Mouse (Mus musculus): ENCODE measurements around the gene Traf3.

Traf3 gene

GRCm38 (mm10) chr12:111250116-111250515 is 83.9 kb downstream of the Traf3 start:
- DNase-seq (ENCODE audit: low spot score in 2 of 2): no peak

DNA sequence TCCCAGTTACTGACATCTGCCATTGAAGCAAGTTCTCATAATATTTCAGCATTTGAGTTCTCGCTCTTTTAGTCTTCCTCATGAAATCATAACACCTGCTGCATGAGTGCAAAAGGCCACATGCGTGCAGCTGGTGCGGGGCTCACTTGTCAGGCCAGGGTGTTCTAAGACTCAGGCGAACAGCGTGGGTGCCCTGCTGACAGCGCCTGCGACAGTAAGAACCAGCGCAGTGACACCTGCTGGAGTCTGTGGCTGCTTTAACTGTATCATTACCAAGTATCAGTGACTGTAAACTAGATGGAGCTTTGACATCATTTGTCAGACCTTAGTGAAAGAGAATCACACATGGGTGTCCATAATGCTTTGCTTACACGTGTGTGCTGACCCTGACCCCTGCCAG is 85.1 kb downstream of the Traf3 start:
- peak in 1 of 2 experiments; percentile 17 for DNase-seq (ENCODE audit: low spot score in 2 of 2)

DNA sequence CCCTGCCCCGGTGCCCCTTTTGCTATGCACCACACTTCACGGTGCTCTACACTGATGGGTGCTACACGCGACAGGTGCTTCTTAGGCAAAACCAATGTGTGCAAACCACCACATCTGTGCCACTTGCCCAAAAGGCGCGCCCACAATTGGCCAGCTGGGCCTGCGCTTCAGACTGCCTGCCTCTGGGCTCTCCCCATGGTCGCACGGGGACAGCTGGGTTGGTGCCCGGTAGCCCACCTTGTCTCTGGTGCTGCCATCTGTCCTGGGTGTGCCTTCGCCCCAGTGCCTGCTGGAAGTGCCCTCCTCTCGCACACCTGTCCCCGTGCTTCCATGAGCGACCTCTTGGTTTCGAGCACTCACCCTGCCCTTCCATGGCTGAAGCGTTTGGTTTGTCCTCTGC is 97.5 kb downstream of the Traf3 start:
- no peak for DNase-seq (ENCODE audit: low spot score in 2 of 2)

- no peak for DNase-seq (ENCODE audit: low spot score in 2 of 2)
Observed at GRCm38 (mm10) chr12:111265212-111265611, 99.0 kb downstream of the Traf3 start.

- no peak for DNase-seq (ENCODE audit: low spot score in 2 of 2)
Observed at GRCm38 (mm10) chr12:111266592-111266991, 100.4 kb downstream of the Traf3 start.

DNA sequence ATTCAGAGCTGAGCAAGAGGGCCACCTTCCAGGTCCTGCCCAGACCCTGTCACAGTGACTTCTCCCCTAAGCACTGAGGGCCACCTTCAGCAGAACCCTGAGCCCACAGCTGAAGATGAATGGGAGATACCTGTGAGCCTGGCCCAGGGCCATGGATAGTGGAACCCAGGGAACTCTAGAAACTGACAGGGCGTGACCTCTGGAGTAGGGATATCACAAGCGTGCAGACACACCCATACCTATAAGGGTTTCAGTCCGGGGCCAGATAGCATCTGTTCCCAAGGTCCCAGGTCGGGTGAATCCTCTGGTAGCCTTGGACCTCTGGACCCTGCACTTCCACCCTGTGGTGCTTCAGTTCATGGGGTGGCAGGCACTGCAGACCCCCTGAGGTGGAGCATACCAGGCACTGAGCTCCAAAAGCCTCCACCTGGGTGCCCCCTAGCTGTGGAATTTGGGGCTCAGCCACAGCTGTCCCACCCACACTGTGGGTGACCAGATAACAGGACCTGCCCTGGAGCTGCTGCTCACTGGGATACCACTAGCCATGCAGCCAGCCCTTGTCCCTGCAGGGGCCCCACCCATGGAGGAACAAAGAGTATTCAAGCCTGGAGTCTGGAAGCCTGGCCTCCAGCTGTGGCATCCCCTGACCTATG is 101.6 kb downstream of the Traf3 start:
- DNase-seq (ENCODE audit: low spot score in 2 of 2): no peak

GRCm38 (mm10) chr12:111270629-111271277 is 104.6 kb downstream of the Traf3 start, which contains the start of gene Amn:
Gene Amn, plus strand, starts transcription at chr12:111271095.
- no peak for DNase-seq (ENCODE audit: low spot score in 2 of 2)

DNA sequence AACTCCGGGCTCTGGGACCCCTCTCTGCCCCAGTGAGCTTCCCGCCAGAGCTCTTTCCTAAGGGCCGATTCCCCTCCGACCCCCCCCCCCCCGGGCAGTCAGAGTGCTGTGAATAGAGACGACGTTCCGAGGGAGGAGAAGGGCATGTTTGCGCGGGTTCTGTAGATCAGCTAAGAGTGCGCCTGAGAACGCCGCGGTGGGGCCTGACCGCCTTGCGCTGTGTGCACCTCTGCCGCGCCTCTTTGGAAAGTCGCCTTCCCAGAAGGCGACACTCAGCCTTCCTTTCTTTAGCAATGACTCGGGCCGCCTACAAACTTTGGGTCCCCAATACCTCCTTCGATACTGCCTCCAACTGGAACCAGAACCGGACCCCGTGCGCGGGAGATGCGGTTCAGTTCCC is 105.2 kb downstream of the Traf3 start:
- DNase-seq (ENCODE audit: low spot score in 2 of 2): no peak

GRCm38 (mm10) chr12:111271966-111272365 is 105.8 kb downstream of the Traf3 start:
- DNase-seq (ENCODE audit: low spot score in 2 of 2): no peak

DNA sequence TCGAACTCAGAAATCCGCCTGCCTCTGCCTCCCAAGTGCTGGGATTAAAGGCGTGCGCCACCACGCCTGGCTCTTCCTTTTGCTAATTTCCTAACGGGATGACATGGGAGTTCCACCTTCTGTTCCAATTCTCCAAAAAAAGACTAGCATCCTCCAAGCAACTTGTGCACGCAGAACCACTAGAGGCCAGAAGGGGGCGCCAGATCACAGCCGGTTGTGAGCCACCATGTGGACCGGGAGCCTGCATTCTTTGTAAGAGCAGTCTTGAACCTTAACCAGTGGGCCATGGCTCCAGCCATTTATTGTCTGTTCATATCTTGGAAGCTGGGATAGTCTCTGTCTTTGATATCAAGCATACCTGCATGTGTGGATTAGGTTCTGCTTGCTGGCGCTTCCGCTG is 106.2 kb downstream of the Traf3 start:
- peak; percentile 25 to 72 for DNase-seq (ENCODE audit: low spot score in 2 of 2)

- DNase-seq (ENCODE audit: low spot score in 2 of 2): no peak
Observed at GRCm38 (mm10) chr12:111274006-111274405, 107.8 kb downstream of the Traf3 start.

- DNase-seq (ENCODE audit: low spot score in 2 of 2): no peak
Observed at GRCm38 (mm10) chr12:111274447-111275149, 108.4 kb downstream of the Traf3 start.

DNA sequence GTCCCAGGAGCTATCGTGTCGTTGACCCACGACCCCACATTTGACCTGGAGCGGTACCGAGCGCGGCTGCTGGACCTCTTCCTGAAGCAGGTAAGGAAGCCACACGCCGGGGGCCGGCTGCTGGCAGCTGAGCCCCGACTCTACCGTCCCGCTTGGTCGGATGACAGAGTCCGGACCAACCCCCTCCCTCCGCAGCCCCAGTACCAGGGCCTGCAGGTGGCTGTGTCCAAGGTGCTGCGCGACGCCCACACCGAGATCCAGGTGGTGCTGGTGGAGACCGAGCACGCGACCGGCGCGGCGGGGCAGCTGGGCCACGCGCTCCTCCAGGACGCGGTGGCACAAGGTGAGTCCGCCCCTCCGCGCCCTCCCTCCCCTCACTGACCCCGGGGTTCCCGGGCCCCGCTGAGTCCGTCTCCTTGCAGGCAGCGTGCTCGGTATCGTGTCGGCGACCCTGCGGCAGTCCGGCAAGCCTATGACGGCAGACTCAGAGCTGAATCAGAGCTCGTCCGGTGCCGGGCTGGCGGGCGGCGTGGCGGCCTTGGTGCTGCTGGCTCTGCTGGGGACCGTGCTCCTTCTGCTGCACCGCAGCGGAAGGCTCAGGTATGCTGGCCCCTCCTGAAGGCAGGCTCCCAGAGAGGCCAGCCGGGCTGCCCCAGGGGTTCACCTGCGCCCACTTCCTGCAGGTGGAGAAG is 109.1 kb downstream of the Traf3 start:
- DNase-seq (ENCODE audit: low spot score in 2 of 2): peak in 1 of 2 experiments; percentile 19

DNA sequence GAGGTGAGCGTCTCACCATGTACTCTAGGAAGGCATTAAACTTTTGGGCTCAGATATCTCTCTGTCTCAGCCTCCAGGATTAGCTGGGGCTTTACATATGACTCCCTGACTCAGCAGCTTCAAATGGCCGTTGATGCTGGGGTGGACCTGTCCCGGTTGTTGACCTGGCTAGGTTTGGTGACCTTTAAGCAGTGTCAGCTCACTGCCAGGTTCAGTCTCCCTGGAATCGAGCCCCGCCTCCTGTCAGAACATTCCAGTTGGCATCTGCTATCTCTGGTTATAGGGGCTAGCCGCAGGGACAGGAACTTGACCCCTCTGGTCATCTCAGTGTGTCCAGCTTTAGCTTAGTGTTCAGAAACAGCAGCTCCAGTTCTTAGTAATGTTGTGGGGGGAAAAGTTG is 110.2 kb downstream of the Traf3 start:
- no peak for DNase-seq (ENCODE audit: low spot score in 2 of 2)

DNA sequence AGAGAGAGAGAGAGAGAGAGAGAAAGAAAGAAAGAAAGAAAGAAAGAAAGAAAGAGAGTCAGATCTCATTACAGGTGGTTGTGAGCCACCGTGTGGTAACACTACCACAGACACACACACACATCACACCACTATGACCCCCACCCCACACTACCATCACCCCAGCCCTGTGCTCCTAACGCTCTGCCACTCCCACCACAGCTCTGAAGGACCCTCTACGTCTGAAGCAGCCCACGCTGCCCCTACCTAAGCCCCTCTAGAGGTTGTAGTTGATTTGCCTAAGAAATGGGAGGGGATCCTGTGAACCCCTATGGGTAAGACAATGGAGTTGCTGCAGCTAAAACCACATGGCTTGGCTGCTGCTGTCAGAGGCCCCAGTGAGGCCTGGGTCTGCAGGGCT is 117.4 kb downstream of the Traf3 start:
- no peak for DNase-seq (ENCODE audit: low spot score in 2 of 2)

GRCm38 (mm10) chr12:111284532-111284931 is 118.4 kb downstream of the Traf3 start:
- no peak for DNase-seq (ENCODE audit: low spot score in 2 of 2)

- no peak for DNase-seq (ENCODE audit: low spot score in 2 of 2)
Observed at GRCm38 (mm10) chr12:111293025-111293424, 126.9 kb downstream of the Traf3 start.

GRCm38 (mm10) chr12:111301322-111302017 is 135.3 kb downstream of the Traf3 start:
- no peak for DNase-seq (ENCODE audit: low spot score in 2 of 2)

DNA sequence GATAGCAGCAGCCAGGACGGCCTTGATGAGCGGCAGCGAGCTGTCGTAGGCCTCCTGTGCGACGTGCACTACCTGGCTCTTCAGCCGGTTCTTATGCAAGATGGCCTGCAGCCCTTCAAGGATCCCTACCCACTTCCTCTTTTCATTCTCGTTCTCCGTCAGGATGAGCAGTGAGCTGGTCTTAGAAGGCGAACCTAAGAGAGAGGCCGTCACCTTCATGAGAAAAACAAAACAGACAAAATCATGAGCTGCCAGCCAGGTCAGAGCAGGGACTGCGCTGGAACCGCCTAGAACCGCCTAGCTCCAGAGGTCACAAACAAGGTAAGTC is 135.8 kb downstream of the Traf3 start:
- no peak for DNase-seq (ENCODE audit: low spot score in 2 of 2)

DNA sequence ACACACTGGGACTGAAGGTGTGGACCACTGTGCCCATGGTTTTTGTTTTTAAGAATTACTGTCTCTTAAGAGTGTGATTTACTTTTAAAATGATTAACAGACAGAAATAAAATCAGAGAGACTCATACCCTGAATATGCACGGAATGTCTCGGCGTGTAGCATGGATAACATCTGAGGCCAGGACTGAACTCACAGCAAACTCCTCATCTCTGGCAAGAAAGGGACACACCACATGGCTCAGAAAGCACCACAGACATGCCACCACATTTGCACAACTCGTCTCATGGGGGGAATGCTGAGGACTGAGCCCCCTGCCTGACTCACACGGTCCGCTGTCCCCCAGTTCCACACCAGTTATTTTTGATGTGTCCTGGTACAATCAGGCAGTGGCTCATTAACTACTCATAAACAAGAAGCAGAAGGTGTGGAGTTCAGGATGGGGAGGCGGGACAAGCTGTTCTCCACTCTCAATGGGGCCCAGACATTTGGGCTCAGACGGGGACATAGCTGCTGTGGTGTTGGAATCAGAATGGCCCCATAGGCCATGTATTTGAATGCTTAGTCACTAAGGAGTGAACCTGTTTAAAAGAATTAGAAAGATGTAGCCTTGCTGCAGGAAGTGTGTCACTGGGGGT is 137.7 kb downstream of the Traf3 start:
- DNase-seq (ENCODE audit: low spot score in 2 of 2): no peak

- no peak for DNase-seq (ENCODE audit: low spot score in 2 of 2)
Observed at GRCm38 (mm10) chr12:111306821-111307220, 140.7 kb downstream of the Traf3 start.

All from thymus, postnatal 10 days (tissue).